Mouse (Mus musculus) ES-Bruce4 (cell line): ENCODE measurements around the gene Tnfrsf26.

Experiments used
- CTCF ChIP-seq: IDR thresholded peaks from one replicate; pipeline ENCODE4 v1.8.1; 2011; ENCODE audit warnings: low read depth, low read length
- EP300 ChIP-seq: IDR thresholded peaks from 2 replicates; pipeline ENCODE4 v1.6.1; 2011; ENCODE audit warnings: low read depth, low read length; ENCODE audit not compliant: insufficient read depth
- POLR2A ChIP-seq: IDR thresholded peaks from one replicate; pipeline ENCODE4 v1.8.1; 2011; ENCODE audit warnings: low read length; ENCODE audit not compliant: insufficient read depth

GRCm38 (mm10) chr7:143614404-143615135, 14.0 kb downstream of the Tnfrsf26 start:
- TF ChIP-seq CTCF (no peak), POLR2A (no peak), EP300 (no peak)
